Mouse (Mus musculus): ENCODE measurements around the gene Cct4. TPM values are rescaled to one million over a fixed set of nuclear protein-coding genes. Genes with fewer than 3 reads are reported as not detected.

Cct4 gene
- polyA plus RNA-seq, 1 experiment from 2014 or later: 124 TPM

- H3K27ac ChIP-seq (replicated peaks): no peak overlapping the region
- WGBS: 73% methylated on average over 3 of the region's 3 CpGs
- H3K4me1 ChIP-seq (replicated peaks; ENCODE audit: control insufficient read depth, insufficient read depth): no peaks in the 10 kb centered on the region
- TF ChIP-seq EP300 (optimal IDR thresholded peaks at IDR 0.05) (no peak), CTCF (IDR thresholded peaks at IDR 0.05; ENCODE audit: low read depth) (no peak)
- ATAC-seq (ENCODE audit: low FRiP score, low TSS enrichment): no peak
- H3K9ac ChIP-seq (ENCODE audit: low read length): no peak overlapping the region
- H3K4me3 ChIP-seq (ENCODE audit: low read depth, low read length): no peak overlapping the region
- no peak overlapping the region for H3K4me2 ChIP-seq (replicated peaks; ENCODE audit: low read depth)
- no peaks in the 10 kb centered on the region for H3K9me3 ChIP-seq (ENCODE audit: control insufficient read depth, low read length)
- DNase-seq (ENCODE audit: low spot score): no peak
- no peaks in the 10 kb centered on the region for H3K36me3 ChIP-seq (ENCODE audit: control insufficient read depth, insufficient read depth, low read length)
- H3K27me3 ChIP-seq (ENCODE audit: control insufficient read depth, insufficient read depth, low read length): no peaks in the 10 kb centered on the region
Observed at GRCm38 (mm10) chr11:23024169-23024568, 33.9 kb downstream of the Cct4 start.

DNA sequence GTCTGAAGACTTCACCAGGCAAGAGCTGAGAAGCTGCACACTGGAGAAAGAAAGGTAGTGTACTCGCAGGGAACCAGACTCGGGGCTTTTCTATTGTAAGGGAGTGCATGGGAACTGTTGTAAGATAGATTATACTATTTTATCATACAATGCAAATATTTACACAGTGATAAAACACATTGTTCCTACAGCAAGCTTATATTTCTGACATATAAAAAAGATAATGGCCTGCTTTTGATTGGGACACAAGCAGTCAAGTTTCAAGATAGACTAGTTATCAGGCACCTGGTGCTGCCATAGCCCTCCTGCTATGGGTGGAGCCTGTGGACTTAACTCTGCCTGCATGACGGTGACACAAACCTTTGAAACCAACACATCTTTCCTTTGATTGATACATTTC, 38.6 kb downstream of the Cct4 start:
- Histone ChIP-seq H3K27me3 (ENCODE audit: control insufficient read depth, insufficient read depth, low read length) (no peaks in the 10 kb centered on the region), H3K36me3 (ENCODE audit: control insufficient read depth, insufficient read depth, low read length) (no peaks in the 10 kb centered on the region), H3K27ac (replicated peaks) (no peak overlapping the region), H3K9me3 (ENCODE audit: control insufficient read depth, low read length) (no peaks in the 10 kb centered on the region), H3K4me2 (replicated peaks; ENCODE audit: low read depth) (no peak overlapping the region), H3K9ac (ENCODE audit: low read length) (no peak overlapping the region), H3K4me3 (ENCODE audit: low read depth, low read length) (no peak overlapping the region), H3K4me1 (replicated peaks; ENCODE audit: control insufficient read depth, insufficient read depth) (no peaks in the 10 kb centered on the region)
- ATAC-seq (ENCODE audit: low FRiP score, low TSS enrichment) (no peak), DNase-seq (ENCODE audit: low spot score) (no peak)
- no peak for TF ChIP-seq EP300 (optimal IDR thresholded peaks at IDR 0.05)
- no peak for TF ChIP-seq CTCF (IDR thresholded peaks at IDR 0.05; ENCODE audit: low read depth)
- 26% methylated on average over 3 of the region's 3 CpGs for WGBS

DNA sequence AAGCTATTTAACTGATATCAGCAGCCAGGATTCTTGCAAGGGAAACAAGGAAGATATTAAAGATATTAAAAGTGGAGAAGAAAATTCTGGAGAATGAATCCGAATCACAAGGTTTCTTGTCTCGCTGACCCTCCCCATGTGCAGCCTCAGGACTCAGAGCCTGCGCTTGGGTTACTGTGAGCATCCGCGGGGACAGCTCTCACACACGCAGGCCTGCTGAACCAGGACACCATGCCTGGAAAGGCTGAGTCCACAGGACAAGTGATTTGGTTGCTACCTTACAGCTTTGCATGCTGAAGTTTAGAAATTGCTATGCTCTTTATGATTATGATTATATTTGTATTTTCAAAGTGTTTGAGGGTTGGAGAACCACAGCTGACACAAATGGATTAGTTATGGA, 39.1 kb downstream of the Cct4 start:
- Histone ChIP-seq H3K9ac (ENCODE audit: low read length) (no peak overlapping the region), H3K4me3 (ENCODE audit: low read depth, low read length) (no peak overlapping the region), H3K9me3 (ENCODE audit: control insufficient read depth, low read length) (no peaks in the 10 kb centered on the region), H3K4me1 (replicated peaks; ENCODE audit: control insufficient read depth, insufficient read depth) (no peaks in the 10 kb centered on the region), H3K27ac (replicated peaks) (no peak overlapping the region), H3K27me3 (ENCODE audit: control insufficient read depth, insufficient read depth, low read length) (no peaks in the 10 kb centered on the region), H3K4me2 (replicated peaks; ENCODE audit: low read depth) (no peak overlapping the region), H3K36me3 (ENCODE audit: control insufficient read depth, insufficient read depth, low read length) (no peaks in the 10 kb centered on the region)
- DNase-seq (ENCODE audit: low spot score) (no peak), ATAC-seq (ENCODE audit: low FRiP score, low TSS enrichment) (no peak)
- WGBS: 61% methylated on average over 6 of the region's 6 CpGs
- TF ChIP-seq CTCF (IDR thresholded peaks at IDR 0.05; ENCODE audit: low read depth) (no peak), EP300 (optimal IDR thresholded peaks at IDR 0.05) (no peak)

DNA sequence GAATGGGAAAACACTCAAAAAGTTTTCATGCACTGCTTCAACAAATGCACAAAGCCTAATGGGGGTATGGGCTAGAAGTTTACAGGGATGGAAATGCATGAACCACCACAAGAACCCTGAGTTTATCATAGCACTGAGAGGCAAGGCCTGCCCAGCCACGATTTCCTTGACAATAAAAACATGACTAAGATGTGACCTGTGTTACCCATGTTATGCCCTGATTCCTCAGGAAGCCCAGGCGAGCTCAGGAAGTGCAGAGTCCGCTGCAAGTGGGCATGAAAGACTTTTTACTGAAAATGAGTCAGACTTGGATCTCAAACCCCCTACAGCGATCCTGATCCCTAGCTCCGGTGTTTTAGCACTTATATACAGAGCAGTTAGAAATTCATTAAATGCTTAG, 56.9 kb downstream of the Cct4 start:
- no peaks in the 10 kb centered on the region for H3K27me3 ChIP-seq (ENCODE audit: control insufficient read depth, insufficient read depth, low read length)
- no peaks in the 10 kb centered on the region for H3K4me1 ChIP-seq (replicated peaks; ENCODE audit: control insufficient read depth, insufficient read depth)
- H3K4me3 ChIP-seq (ENCODE audit: low read depth, low read length): no peak overlapping the region
- H3K4me2 ChIP-seq (replicated peaks; ENCODE audit: low read depth): no peak overlapping the region
- WGBS: 40% methylated on average over 5 of the region's 5 CpGs
- DNase-seq (ENCODE audit: low spot score) (no peak), ATAC-seq (ENCODE audit: low FRiP score, low TSS enrichment) (no peak)
- no peak overlapping the region for H3K27ac ChIP-seq (replicated peaks)
- no peaks in the 10 kb centered on the region for H3K36me3 ChIP-seq (ENCODE audit: control insufficient read depth, insufficient read depth, low read length)
- H3K9ac ChIP-seq (ENCODE audit: low read length): no peak overlapping the region
- TF ChIP-seq CTCF (IDR thresholded peaks at IDR 0.05; ENCODE audit: low read depth): no peak
- no peak for TF ChIP-seq EP300 (optimal IDR thresholded peaks at IDR 0.05)
- H3K9me3 ChIP-seq (ENCODE audit: control insufficient read depth, low read length): no peaks in the 10 kb centered on the region

DNA sequence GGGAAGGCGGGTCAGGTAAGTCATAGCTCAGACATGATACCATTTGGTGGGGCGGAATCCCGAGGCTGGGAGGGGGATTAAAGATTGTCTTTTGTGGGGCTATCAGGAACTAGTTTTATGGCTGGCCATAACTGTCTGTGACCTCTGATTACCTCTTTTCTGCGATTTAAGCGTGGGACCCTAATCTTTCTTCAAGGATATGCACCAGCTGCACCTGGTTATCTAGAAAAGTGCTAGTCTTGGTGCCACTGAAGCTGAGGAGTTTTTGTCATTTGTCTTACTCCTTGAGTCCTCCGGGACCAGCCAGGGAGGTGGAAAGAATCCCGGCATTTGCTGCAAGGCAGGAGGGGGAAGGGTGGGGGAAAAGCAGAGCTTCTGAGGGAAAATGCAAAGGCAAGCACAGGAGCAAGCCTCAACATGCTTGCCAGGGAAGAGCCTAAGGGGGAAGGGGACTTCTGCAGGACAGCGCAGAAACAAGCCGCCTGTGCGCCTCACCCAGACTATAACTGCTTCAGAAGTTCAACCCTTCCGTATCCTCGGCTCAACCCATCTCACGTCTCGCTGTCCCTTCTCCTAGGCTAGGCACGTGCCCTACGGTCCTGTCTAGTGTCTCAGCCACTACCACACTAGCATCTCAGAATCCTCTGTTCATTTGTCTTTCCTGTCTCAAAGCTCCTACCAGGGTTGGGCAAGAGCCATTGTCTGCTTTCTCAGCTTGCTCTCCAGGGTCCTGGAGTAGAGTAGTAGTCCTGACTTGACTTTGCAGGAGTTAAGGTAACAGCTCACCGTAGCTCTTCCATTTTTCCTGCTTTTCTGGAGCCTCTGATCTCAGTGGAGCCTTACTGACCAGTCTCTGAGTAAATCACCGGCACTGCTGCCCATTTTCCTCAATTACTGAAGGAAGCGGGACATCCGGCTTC, 57.6 kb downstream of the Cct4 start:
- Histone ChIP-seq H3K9me3 (ENCODE audit: control insufficient read depth, low read length) (no peaks in the 10 kb centered on the region), H3K4me1 (replicated peaks; ENCODE audit: control insufficient read depth, insufficient read depth) (no peaks in the 10 kb centered on the region), H3K27ac (replicated peaks) (no peak overlapping the region), H3K4me3 (ENCODE audit: low read depth, low read length) (no peak overlapping the region), H3K9ac (ENCODE audit: low read length) (no peak overlapping the region), H3K27me3 (ENCODE audit: control insufficient read depth, insufficient read depth, low read length) (no peaks in the 10 kb centered on the region), H3K36me3 (ENCODE audit: control insufficient read depth, insufficient read depth, low read length) (no peaks in the 10 kb centered on the region), H3K4me2 (replicated peaks; ENCODE audit: low read depth) (peak overlapping the region; percentile 23)
- ATAC-seq (ENCODE audit: low FRiP score, low TSS enrichment): no peak
- DNase-seq (ENCODE audit: low spot score): no peak
- TF ChIP-seq CTCF (IDR thresholded peaks at IDR 0.05; ENCODE audit: low read depth): no peak
- no peak for TF ChIP-seq EP300 (optimal IDR thresholded peaks at IDR 0.05)
- 26% methylated on average over 20 of the region's 20 CpGs for WGBS

DNA sequence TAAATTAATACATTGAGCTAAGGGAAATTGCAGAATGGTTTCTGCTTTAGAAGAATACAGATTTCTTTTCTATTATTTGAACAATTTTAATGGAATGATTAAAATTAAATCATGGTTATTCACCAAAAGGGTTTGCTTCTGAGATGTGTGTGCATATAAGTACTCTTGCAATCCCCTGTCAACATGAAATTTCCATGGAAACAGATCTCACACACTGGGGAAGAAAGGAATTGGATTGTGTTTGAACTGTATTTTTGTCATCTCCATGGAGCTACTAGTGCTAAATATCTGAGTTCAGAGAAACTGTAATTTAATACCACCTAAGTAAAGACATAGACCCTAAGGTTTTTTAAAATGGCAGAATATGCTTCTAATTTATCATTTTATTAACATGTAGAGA, 59.3 kb downstream of the Cct4 start:
- ATAC-seq (ENCODE audit: low FRiP score, low TSS enrichment) (no peak), DNase-seq (ENCODE audit: low spot score) (no peak)
- TF ChIP-seq EP300 (optimal IDR thresholded peaks at IDR 0.05): no peak
- H3K4me3 ChIP-seq (ENCODE audit: low read depth, low read length): no peak overlapping the region
- no peaks in the 10 kb centered on the region for H3K4me1 ChIP-seq (replicated peaks; ENCODE audit: control insufficient read depth, insufficient read depth)
- no peaks in the 10 kb centered on the region for H3K36me3 ChIP-seq (ENCODE audit: control insufficient read depth, insufficient read depth, low read length)
- no peaks in the 10 kb centered on the region for H3K27me3 ChIP-seq (ENCODE audit: control insufficient read depth, insufficient read depth, low read length)
- no peak overlapping the region for H3K9ac ChIP-seq (ENCODE audit: low read length)
- no peaks in the 10 kb centered on the region for H3K9me3 ChIP-seq (ENCODE audit: control insufficient read depth, low read length)
- H3K4me2 ChIP-seq (replicated peaks; ENCODE audit: low read depth): no peak overlapping the region
- H3K27ac ChIP-seq (replicated peaks): no peak overlapping the region

Measured in stomach, postnatal 0 days (tissue).